Mouse (Mus musculus) embryonic facial prominence, embryonic 11.5 days (tissue): Measurements from ENCODE around the gene Hist1h1d. TPM values are rescaled to one million over a fixed set of nuclear protein-coding genes. Genes with fewer than 3 reads are reported as not detected.
"Not testable (repeated sequence)": the region's sequence is repeated elsewhere in the genome, so short reads cannot be mapped to it uniquely, and the experiment has no call there.

Experiments used
- ATAC-seq: fragments of 200-750 bp; cut with Nextera tagmentation; replicated peaks from 2 replicates; pipeline ENCODE4 v1.8.0; 2017; ENCODE audit warnings: low read depth; ENCODE audit not compliant: insufficient number of reproducible peaks, low FRiP score, low TSS enrichment
- DNase-seq: peaks from one replicate; pipeline ENCODE4 v3.0.0-alpha.2; 2015; ENCODE audit warnings: low spot score
- H3K27ac ChIP-seq: fragments of 300-500 bp; sonication (generic); replicated peaks from 2 replicates; pipeline ENCODE4 v1.5.1; 2014; ENCODE audit warnings: mild to moderate bottlenecking, low read depth, low read length, control low read depth
- H3K27me3 ChIP-seq: fragments of 300-500 bp; sonication (generic); 2 replicates; pipeline ENCODE4 v1.6.1; 2014; ENCODE audit warnings: mild to moderate bottlenecking, low read length, moderate library complexity, mixed read lengths; ENCODE audit not compliant: control insufficient read depth, insufficient read depth
- H3K36me3 ChIP-seq: fragments of 300-500 bp; sonication (generic); replicated peaks from 2 replicates; pipeline ENCODE4 v1.6.1; 2014; ENCODE audit warnings: low read depth, mild to moderate bottlenecking, low read length, moderate library complexity, mixed read lengths; ENCODE audit not compliant: control insufficient read depth, insufficient read depth
- H3K4me1 ChIP-seq: fragments of 300-500 bp; sonication (generic); 2 replicates; pipeline ENCODE4 v1.6.1; 2014; ENCODE audit warnings: low read length, mixed read lengths; ENCODE audit not compliant: control insufficient read depth, insufficient read depth
- H3K4me2 ChIP-seq: fragments of 300-500 bp; sonication (generic); 2 replicates; pipeline ENCODE4 v1.6.1; 2014; ENCODE audit warnings: low read depth, mild to moderate bottlenecking, control low read depth, low read length, moderate library complexity
- H3K4me3 ChIP-seq: fragments of 300-500 bp; sonication (generic); 2 replicates; pipeline ENCODE4 v1.5.1; 2014; ENCODE audit warnings: low read depth, low read length, control low read depth
- H3K9ac ChIP-seq: fragments of 300-500 bp; sonication (generic); replicated peaks from 2 replicates; pipeline ENCODE4 v1.6.1; 2014; ENCODE audit warnings: mild to moderate bottlenecking, control low read depth, low read length
- H3K9me3 ChIP-seq: fragments of 300-500 bp; sonication (generic); replicated peaks from 2 replicates; pipeline ENCODE4 v1.6.1; 2016; ENCODE audit warnings: mild to moderate bottlenecking, low read length, inconsistent platforms, mixed read lengths; ENCODE audit not compliant: control insufficient read depth
- WGBS: fragments of 180-500 bp; shearing (Covaris S2); extraction: QIAGEN DNeasy Blood & Tissue Kit; methylation state at CpG from one replicate; pipeline ENCODE4 v1.1.7; 2014; 5-methylcytosine and 5-hydroxymethylcytosine counted together
- polyA plus RNA-seq: library from polyadenylated mRNA; unstranded; fragments of >200 nt; fragmentation: Nextera tagmentation; extraction: Ambion mirVana; gene quantifications from 2 replicates; pipeline ENCODE4 v1.2.1, GENCODE M21; 2014

The Hist1h1d gene
- polyA plus RNA-seq, 1 experiment from 2014 or later: 0.53 TPM

GRCm38 (mm10) chr13:23555839-23556416, 2.9 kb downstream of the Hist1h1d start:
- WGBS: 0% methylated on average over 18 of the region's 18 CpGs

GRCm38 (mm10) chr13:23556906-23557305, 3.8 kb downstream of the Hist1h1d start:
- 75% methylated on average over 3 of the region's 3 CpGs for WGBS
- peak overlapping the region; percentile 72; the same call in 1 of the 2 replicates for H3K27ac ChIP-seq
- no peaks in the 10 kb centered on the region for H3K9me3 ChIP-seq
- H3K4me1 ChIP-seq: no peaks in the 10 kb centered on the region
- no peaks in the 10 kb centered on the region for H3K36me3 ChIP-seq
- no peaks in the 10 kb centered on the region for H3K27me3 ChIP-seq
- ATAC-seq (no peak), DNase-seq (no peak)
- H3K4me3 ChIP-seq: no peak overlapping the region
- H3K4me2 ChIP-seq: peak overlapping the region; percentile 10; the same call in 1 of the 2 replicates
- H3K9ac ChIP-seq: no peak overlapping the region; the same call in 1 of the 2 replicates

More at GRCm38 (mm10) chr13:23555839-23556416, 2.9 kb downstream of the Hist1h1d start:
- H3K4me3 ChIP-seq: peak overlapping the region; percentile 64
- ATAC-seq: peak; percentile 76
- peak overlapping the region; percentile 80 for H3K4me2 ChIP-seq
- H3K9ac ChIP-seq: peak overlapping the region; percentile 80
- H3K27me3 ChIP-seq: no peaks in the 10 kb centered on the region
- H3K9me3 ChIP-seq: no peaks in the 10 kb centered on the region
- H3K27ac ChIP-seq: peak overlapping the region; percentile 98
- peak; percentile 96 for DNase-seq
- no peaks in the 10 kb centered on the region for H3K36me3 ChIP-seq
- H3K4me1 ChIP-seq: no peaks in the 10 kb centered on the region

GRCm38 (mm10) chr13:23560699-23561098, 7.6 kb downstream of the Hist1h1d start:
- H3K4me1 ChIP-seq, H3K4me2 ChIP-seq, H3K36me3 ChIP-seq, ATAC-seq, DNase-seq, H3K27ac ChIP-seq, H3K27me3 ChIP-seq, H3K4me3 ChIP-seq, H3K9ac ChIP-seq, H3K9me3 ChIP-seq: not testable (repeated sequence)
- 20% methylated on average over 2 of the region's 2 CpGs for WGBS

- Histone ChIP-seq H3K4me3 (peak overlapping the region; percentile 30), H3K27ac (peak overlapping the region; percentile 76), H3K9ac (peak overlapping the region; percentile 52)
- not testable (repeated sequence) for H3K4me1 ChIP-seq, H3K36me3 ChIP-seq, H3K27me3 ChIP-seq, ATAC-seq, DNase-seq, H3K4me2 ChIP-seq, H3K9me3 ChIP-seq
- 0% methylated on average over 2 of the region's 5 CpGs for WGBS
Observed at GRCm38 (mm10) chr13:23561531-23561882, 8.4 kb downstream of the Hist1h1d start.

GRCm38 (mm10) chr13:23561883-23562659, 9.0 kb downstream of the Hist1h1d start, which contains the start of gene Hist1h3e:
TSS of gene Hist1h3e (minus strand) at chr13:23562369.
- Histone ChIP-seq H3K9ac (peak within 1 kb of the TSS; percentile 67), H3K27ac (peak within 1 kb of the TSS; percentile 95), H3K4me2 (peak within 1 kb of the TSS; percentile 62), H3K4me3 (peak within 1 kb of the TSS; percentile 30)
- ATAC-seq (peak; percentile 97), DNase-seq (peak; percentile 97)
- not testable (repeated sequence) for H3K4me1 ChIP-seq, H3K36me3 ChIP-seq, H3K27me3 ChIP-seq, H3K9me3 ChIP-seq
- WGBS: under 1% methylated on average over 33 of the region's 67 CpGs

- 4% methylated on average over 18 of the region's 18 CpGs for WGBS
- ATAC-seq (peak; percentile 41; the same call in 1 of the 2 replicates), DNase-seq (peak; percentile 82)
- Histone ChIP-seq H3K27ac (peak overlapping the region; percentile 95), H3K4me3 (peak overlapping the region; percentile 30), H3K27me3 (no peaks in the 10 kb centered on the region), H3K4me2 (peak overlapping the region; percentile 62), H3K9ac (peak overlapping the region; percentile 67), H3K36me3 (no peaks in the 10 kb centered on the region), H3K9me3 (no peaks in the 10 kb centered on the region), H3K4me1 (no peaks in the 10 kb centered on the region)
Observed at GRCm38 (mm10) chr13:23562699-23563462, 9.8 kb downstream of the Hist1h1d start.

GRCm38 (mm10) chr13:23564482-23564881, 11.4 kb downstream of the Hist1h1d start:
- H3K4me2 ChIP-seq: no peak overlapping the region
- H3K9ac ChIP-seq: no peak overlapping the region
- H3K27ac ChIP-seq: no peak overlapping the region
- DNase-seq: no peak
- H3K9me3 ChIP-seq: no peaks in the 10 kb centered on the region
- no peaks in the 10 kb centered on the region for H3K36me3 ChIP-seq
- no peak overlapping the region for H3K4me3 ChIP-seq
- WGBS: 85% methylated on average over 2 of the region's 2 CpGs
- ATAC-seq: no peak
- H3K27me3 ChIP-seq: no peaks in the 10 kb centered on the region
- no peaks in the 10 kb centered on the region for H3K4me1 ChIP-seq
